Mouse (Mus musculus): ENCODE data around the gene Dop1b.
"Not testable (repeated sequence)": the region's sequence is repeated elsewhere in the genome, so short reads cannot be mapped to it uniquely, and the experiment has no call there.

Gene Dop1b

DNA sequence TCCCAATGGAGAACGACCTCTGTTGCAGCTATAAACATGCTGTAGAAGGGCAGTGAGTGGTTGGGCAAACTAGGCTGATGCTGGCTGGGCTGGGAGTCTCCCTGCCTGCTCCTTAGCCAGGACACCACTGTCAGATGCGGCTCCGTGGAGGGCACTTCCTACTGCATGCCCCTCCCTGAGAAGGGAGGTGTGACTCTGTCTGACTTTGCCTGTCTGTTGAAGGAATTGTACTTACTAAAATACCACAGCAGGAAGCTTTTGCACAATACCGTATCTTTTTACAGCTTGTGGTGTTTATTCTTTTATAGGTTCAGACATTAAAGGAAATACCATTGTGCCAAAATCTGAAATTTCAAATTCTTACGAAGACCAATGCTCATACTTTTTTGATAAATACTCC is 40.1 kb downstream of the Dop1b start:
- DNase-seq (ENCODE audit: low read depth, low spot score), result no peak

- no peak for DNase-seq (ENCODE audit: low read depth, low spot score)
Measured at GRCm38 (mm10) chr16:93756622-93757021, 44.9 kb downstream of the Dop1b start.

GRCm38 (mm10) chr16:93763378-93763777 is 51.7 kb downstream of the Dop1b start:
- DNase-seq (ENCODE audit: low read depth, low spot score), result no peak

GRCm38 (mm10) chr16:93764597-93764996 is 52.9 kb downstream of the Dop1b start:
- DNase-seq (ENCODE audit: low read depth, low spot score), result peak; percentile 31

DNA sequence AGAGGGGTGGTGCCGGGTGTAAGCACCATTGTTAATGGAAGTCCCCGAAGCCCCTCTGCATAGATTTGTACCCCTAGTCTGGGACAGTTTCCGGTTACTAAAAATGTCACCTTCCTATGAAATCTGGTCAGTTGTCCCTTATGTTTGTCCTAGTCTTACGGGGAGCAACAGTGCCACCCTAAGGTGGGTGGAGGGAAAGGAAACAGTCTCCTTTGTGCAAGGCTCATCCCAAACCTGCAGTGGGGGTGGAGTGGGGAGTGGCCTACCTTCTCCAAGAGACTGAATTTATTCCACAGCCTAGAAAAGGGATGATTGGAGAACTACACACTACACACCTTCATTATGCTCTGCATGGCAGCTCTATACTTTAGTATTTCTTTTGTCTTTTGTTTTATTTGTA is 55.3 kb downstream of the Dop1b start:
- peak; percentile 16 for DNase-seq (ENCODE audit: low read depth, low spot score)

- DNase-seq (ENCODE audit: low read depth, low spot score), result no peak
Measured at GRCm38 (mm10) chr16:93767548-93767947, 55.8 kb downstream of the Dop1b start.

DNA sequence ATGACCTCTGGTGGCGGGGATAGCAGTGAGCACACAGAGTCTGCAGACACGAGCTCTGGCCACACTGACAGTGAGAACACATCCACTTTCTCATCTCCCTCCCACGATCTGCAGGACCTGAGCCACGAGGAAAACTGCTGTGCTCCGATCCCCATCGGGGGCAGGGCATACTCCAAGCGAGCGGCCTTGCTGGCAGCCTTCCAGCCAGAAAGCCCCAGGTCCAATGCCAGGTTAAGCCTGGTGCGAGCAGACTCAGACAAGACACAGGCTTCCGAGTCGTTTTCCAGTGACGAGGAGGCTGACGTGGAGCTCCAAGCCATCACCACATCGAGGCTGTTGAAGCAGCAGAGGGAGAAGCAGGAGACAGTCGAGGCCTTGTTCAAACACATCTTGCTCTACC is 57.9 kb downstream of the Dop1b start:
- DNase-seq (ENCODE audit: low read depth, low spot score), result no peak

- no peak for DNase-seq (ENCODE audit: low read depth, low spot score)
Measured at GRCm38 (mm10) chr16:93770271-93770926, 58.7 kb downstream of the Dop1b start.

- no peak for DNase-seq (ENCODE audit: low read depth, low spot score)
Measured at GRCm38 (mm10) chr16:93774658-93775057, 63.0 kb downstream of the Dop1b start.

GRCm38 (mm10) chr16:93776468-93776867 is 64.8 kb downstream of the Dop1b start:
- DNase-seq (ENCODE audit: low read depth, low spot score), result no peak

GRCm38 (mm10) chr16:93777247-93777999 is 65.7 kb downstream of the Dop1b start:
- no peak for DNase-seq (ENCODE audit: low read depth, low spot score)

DNA sequence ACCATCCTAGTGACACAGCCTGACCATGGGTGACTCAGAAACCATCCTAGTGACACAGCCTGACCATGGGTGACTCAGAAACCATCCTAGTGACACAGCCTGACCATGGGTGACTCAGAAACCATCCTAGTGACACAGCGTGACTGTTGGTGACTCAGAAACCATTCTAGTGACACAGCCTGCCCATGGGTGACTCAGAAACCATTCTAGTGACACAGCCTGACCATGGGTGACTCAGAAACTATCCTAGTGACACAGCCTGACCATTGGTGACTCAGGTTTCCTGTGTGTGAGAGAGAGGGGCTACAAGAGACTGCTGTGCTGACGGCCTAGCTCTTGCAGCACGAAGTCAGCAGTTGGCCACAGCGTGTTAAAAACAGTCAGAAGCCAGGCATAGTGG is 66.7 kb downstream of the Dop1b start:
- DNase-seq (ENCODE audit: low read depth, low spot score), result not testable (repeated sequence)

DNA sequence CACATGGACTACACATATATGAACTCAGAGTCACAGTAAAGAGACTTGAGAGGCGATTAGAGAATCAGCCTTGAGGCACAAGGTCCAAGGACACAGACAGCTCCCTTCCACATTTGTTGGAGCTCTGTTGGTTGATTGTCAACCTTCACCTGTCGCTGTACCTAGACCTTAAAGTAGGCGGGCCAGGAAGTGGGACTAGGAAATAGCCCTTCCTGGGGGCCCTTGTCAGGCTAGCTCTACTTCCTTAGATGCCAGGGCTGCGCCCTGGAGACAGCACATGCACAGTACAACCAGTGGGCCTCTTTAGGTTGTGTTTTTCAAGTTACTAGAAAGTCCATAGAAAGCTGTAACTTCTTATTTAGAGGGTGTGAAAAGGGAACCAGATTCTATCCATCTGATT is 67.8 kb downstream of the Dop1b start:
- no peak for DNase-seq (ENCODE audit: low read depth, low spot score)

GRCm38 (mm10) chr16:93780660-93781479 is 69.2 kb downstream of the Dop1b start:
- no peak for DNase-seq (ENCODE audit: low read depth, low spot score)

DNA sequence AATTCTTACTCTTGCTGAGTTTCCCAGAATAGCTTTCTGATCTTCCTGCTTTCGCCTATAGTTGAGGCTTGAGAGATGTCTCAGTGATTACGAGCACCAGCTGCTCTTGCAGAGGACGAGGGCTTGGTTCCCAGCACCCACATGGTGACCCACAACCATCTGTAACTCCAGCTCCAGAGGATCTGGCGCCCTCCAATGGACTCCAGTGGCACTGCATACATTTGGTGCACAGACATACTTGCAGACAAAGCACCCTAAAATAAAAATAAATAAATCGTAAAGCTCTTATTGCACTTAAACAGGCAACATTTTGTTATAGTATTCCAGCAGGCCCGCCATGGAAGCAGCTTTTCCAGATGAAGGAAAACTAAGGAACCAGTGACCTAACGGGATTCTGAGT is 72.5 kb downstream of the Dop1b start:
- no peak for DNase-seq (ENCODE audit: low read depth, low spot score)

DNA sequence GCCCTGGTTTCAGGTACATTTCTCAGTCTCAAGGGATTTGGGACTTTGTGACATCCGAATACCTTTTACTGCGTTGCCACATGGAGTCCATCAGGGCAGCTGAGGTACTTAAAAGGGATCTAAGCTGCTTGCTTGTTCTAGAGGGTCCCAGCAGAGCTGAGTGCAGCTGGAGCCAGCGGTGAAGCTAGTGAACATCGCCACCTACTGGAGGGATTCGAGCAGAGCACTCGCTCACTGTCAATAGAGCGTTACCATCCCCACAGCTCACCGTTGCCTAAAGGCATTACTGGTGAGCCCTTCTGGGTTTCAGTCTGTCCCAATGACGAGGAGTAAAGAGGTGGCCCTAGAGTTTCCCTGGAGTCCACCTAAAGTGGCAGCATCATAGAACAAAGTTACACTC is 74.1 kb downstream of the Dop1b start:
- no peak for DNase-seq (ENCODE audit: low read depth, low spot score)

DNA sequence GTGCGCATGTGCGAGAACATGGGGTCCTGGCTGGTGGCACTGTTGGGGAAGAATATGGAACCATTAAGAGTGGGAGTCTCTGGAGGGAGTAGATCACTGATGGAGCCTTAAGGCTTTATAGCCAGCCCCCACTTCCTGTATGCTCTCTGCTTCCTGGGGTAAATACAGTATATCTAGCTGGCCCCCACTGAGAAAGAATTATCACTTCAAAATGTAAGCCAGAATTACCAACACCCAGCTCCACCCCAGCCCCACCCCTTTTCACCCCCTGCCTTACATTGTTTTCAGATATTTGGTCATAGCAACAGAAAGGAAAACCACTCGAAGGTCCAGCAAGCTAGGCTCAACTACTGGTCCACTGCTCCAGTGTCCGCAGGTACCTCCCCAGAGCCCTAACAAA is 76.7 kb downstream of the Dop1b start:
- no peak for DNase-seq (ENCODE audit: low read depth, low spot score)

GRCm38 (mm10) chr16:93788881-93789280 is 77.2 kb downstream of the Dop1b start:
- DNase-seq (ENCODE audit: low read depth, low spot score), result no peak

DNA sequence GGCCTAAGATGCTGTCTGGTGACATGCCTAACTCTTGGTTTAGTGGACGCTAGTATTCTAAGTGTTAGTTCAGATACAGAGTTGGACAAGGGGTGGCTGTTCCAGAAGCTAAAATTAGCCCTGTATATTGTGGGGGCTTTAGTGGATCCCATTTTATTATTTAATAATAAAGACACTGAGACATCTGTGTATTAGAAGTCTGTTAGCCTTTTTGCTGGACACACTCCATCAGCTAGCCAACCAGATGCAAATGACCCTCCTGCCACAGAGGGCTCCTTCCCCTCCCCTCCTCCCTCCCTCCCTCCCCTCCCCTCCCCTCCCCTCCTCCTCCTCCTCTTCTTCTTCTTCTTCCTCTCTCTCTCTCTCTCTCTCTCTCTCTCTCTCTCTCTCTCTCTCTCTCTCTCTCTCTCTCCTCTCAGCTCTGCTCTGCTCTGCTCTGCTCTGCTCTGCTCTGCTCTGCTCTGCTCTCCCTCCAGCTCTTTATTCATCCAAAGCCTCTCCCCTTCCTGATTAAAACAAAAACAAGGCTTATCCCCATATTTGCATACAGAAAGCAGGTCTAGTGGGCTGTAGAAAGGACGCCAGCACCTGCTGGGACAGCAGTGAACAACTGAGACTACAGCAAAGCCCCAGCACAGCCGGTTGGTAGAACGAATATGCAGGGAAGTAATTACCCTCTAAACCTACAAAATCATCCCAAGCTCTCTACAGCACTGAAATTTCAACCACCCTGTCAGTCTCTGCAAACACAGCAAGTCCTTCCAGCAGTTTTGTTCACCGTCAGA is 78.5 kb downstream of the Dop1b start:
- no peak for DNase-seq (ENCODE audit: low read depth, low spot score)

DNA sequence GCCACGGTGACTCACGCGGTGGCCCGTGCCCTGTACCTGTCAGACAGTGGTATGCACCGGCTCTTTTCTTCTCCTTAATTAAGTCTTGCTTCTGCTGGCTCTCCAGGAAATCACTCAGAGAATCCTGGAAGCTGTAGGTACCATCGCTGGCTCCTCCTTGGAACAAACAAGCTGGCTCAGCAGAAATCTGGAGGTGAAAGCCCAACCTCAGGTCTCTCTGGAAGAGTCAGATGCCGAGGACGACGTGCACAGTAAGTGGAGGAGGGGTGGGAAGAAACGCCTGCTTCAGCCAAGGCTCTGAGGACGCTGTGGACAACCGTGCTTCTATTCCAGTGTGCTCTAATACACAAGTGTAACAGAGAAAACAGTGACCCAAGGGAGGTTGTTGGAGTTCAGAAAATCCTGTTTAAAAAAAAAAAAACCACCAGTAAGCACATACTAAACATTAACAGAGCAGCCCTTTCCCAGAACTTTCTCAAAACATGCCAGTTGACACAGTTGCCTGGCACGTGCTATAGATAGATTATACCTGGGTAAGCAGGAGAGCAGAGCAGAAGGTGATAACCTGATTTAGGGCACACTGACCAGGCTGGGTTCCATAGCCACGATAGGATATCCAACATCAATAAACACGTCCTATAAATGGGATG is 81.4 kb downstream of the Dop1b start:
- no peak for DNase-seq (ENCODE audit: low read depth, low spot score)

- no peak for DNase-seq (ENCODE audit: low read depth, low spot score)
Measured at GRCm38 (mm10) chr16:93794845-93795244, 83.1 kb downstream of the Dop1b start.
